Mouse (Mus musculus) hematopoietic multipotent progenitor cell, adult 10-12 weeks (in vitro differentiated cells): ENCODE measurements around the gene Ccdc120. TPM values are rescaled to one million over a fixed set of nuclear protein-coding genes. Genes with fewer than 3 reads are reported as not detected.

Experiments used
- polyA plus RNA-seq: library from polyadenylated mRNA; stranded (reverse); fragments of >175 nt; gene quantifications from 2 replicates; pipeline ENCODE4 v1.2.3, GENCODE M21; 2012; ENCODE audit warnings: low replicate concordance

Gene Ccdc120
- 0.70 and 1.6 TPM in 2 replicates for polyA plus RNA-seq

DNA sequence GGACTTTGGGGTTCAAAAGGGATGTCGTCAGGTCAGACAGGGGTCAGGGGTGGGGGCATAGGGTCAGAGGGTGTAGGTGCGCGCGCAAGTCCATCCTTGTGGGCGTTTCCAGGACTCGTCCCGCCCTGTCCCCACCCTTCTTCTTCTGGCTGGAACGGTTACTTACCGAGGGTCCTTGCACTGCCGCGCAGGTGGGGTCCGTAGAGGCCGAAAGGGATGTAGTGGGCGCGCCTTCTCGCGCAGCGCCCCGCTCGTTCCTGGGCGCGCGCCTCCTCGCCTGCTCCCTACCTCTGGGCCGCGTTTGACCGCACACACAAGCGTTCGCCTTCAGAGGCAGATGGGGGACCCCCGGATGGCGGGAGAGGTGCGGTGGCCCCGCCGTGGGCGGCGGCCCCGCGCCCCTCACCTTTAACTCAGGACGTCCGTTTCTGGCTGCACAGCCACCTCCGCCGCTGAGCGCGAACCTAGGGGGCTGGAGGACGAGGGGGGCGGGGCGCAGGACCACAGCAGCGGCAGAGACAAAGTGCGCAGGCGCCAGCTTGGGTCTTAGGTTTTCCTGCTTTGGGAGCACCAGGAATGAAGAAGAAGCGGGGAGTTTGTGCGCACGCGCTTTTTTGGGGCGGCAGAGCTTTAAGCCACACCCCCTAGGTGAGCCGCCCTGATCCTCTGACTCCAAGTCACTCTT, at the start of gene Ccdc120:
Gene Ccdc120, minus strand, starts transcription at position 474 of the 685 bp plus-strand sequence.

DNA sequence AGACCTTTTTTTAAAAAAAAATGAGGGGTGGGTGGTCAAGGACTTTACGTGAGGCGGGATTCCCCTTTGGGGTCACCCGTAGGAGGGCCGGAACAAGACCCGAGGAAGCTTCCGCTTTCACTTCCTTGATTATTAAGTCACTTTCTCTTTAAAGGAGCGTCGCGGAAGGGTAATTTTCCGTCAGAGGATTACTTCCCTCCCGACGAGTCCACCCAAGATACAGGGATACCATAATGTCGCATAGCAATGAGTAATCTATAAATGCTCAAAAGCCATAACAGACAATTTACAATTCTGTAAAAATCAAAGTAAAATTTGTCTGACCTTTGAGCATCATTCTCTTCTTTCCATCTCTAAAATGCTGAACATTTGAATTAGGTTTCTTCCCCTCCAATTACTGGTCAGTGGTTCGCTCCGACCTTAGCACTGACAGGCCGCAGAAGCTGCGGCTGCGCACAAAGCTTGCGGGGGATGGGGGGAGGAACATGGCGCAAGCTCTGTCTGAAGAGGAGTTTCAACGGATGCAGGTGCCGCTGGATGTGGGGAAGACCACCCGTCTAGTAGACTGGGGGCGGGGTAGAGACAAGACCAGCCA, 38.9 kb upstream of the Ccdc120 start, which contains the start of gene Gripap1:
Gene Gripap1, plus strand, starts transcription at position 224 of the 595 bp plus-strand sequence.

DNA sequence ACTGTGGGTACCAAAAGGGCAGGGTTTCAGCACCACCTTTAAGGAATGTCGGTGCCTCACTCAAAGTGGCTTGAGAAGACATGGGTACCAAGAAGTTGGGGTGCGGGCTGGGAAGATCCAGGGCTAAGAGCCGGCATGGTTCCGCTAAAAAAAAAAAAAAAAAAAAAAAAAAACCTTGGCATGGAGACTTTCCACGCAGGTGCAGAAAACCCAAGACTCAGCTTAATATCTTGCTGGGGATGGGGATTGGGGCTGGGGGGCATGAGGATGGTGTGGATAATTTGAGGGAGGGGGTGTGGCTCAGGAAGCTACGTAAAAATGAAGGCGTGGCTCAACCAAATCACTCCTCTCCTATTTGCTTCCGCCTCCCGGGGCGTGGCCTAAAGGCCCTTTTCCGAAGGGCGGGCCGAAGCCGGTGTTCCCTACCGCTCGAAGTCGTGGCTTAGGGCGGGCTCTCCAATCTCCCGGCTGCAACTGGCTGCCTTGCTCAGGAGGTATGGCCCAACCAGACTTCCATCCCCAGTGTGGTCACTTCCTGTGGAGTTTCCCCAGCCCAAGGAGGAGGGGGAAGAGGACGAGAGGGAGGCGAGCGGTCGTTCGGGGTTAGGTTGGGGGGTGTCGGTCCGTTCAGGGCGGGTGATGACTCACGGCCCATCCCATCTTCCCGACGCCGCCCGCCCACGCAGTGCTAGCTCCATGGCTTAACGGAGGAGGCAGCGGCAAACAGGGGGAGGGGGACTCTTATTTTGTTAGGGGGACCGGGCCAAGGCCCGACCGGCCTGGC, 11.6 kb upstream of the Ccdc120 start, which contains the start of gene Tfe3:
Gene Tfe3, plus strand, starts transcription at position 424 of the 784 bp plus-strand sequence.

DNA sequence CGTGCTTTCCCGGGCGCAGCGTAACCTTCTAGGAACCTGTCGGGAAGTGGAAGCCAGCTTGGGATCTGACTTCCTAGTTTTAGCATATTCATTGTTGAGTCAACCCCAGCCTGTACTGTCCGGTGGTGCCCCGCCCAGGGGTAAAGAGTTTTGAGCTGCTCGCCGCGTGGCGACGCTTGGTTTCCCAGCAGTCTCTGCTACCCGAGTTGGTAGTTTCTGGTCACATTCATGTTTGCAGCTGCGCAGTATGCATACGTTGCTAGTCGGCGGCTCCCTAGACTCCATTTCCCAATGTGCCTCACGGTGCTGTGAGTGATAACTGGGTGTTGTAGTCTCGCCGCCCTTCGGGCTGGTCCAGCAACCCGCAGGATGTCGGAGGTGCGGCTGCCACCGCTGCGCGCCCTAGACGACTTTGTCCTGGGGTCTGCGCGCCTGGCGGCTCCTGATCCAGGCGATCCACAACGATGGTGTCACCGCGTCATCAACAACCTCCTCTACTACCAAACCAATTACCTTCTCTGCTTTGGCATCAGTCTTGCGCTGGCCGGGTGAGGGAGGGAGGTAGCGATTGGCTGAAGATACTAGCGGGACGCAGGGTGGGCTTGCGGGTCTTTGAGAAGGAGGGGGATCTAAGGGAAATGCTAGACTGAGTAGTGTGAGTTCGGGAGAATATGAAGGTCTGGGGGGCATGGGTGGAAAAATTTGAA, 22.3 kb downstream of the Ccdc120 start, which contains the start of gene Praf2:
Gene Praf2, plus strand, starts transcription at position 225 of the 707 bp plus-strand sequence.

DNA sequence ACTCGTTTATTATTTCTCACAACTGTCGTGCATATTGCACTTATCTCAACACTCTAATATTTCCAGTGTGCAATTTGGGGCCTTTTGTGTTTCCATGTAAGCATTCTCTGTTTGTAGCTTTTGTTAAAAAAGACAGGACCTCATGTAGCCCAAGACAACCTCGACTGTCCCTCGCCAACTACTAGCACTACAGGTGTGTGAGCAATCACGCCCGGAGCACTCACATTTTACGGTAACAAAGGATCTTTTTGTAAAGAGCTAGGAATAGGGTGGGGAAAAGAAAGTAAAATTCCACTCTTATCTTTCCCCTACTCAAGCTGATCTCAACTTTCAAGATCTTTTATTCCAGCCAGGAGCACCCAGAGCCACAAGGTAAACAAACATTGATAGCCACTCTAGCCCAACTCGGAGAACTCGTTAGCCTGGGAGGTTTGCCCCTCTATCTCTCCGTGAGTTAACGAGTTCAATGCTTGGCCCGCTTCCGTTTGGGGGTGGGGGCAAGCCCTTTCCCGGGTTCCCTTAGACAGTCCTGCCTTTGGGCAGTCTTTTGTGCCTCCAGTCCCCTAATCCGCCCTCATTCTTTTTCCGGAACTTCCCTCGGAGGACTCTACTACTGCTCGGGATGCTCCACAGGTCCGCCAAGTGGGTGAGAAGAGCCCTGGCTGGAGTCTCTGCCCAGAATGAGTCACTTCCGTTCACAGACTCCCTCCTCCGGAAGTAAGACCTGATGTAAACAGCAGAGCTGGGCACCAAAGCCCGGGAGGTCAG, 29.0 kb downstream of the Ccdc120 start, which contains the start of gene Gm45208:
Gene Gm45208, plus strand, starts transcription at position 732 of the 768 bp plus-strand sequence.

DNA sequence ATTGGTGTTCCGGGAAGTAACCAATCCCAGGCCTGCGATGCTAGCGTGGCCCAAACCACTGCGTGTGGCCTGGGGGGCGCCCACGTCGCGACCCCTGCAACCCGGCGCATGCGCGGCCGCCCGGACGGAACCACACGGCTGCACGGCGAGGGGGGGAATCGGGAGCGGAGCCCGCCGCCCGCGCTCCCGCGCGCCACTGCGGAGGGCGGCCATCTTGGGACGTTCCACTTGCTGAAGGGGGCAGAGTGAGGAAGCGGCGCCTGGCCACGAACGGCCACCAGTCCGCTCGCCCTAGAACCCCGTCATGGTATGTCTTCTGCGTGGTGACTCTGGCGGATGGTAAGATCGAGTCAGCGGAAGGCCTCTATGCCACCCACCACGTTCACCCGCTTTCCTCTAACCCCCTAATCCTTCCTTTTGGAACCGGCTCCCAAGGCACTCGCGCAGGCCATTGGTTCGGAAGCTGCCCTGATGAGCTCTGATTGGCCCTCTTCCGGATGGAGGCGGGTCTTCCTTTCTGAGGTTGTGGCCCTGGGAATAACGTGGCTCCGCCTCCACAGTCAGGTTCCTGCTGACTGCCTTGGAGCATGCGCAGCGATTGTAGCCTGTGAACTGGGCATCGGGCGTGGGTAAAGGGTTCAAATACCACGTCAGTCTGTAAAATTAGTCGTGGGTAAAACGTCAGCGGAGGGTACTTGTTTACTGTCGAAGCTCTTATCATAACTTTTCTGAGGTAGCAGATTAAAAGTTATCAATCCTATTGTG, 36.4 kb downstream of the Ccdc120 start, which contains the start of gene Wdr45:
Gene Wdr45, plus strand, starts transcription at position 199 of the 765 bp plus-strand sequence.

DNA sequence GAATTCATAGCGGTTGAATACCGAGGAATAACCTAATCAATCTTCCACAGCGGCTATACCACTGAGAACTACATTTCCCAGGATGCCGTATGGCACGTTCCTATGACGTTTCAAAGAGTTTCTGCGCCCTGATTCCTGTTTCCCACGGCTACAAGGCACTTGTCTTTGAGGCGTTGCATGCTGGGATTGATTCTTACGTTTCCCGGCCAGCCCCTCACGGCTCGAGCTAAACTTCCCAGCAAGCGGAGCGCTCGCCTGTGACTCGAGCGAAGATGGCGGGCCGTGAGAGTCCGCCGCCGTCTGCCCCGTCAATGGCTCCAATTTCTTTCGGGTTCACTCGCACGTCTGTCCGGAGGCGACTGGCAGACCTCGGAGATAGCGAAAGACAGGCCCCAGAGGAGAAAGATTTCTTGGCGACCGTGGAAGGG, 53.7 kb downstream of the Ccdc120 start, which contains the start of gene Gpkow:
Gene Gpkow, plus strand, starts transcription at position 178 of the 428 bp plus-strand sequence.

Other genes starting within 250 kb of the Ccdc120 start
- 53.4 and 130 TPM in 2 replicates for gene Foxp3, start 177.3 kb downstream of the Ccdc120 start, polyA plus RNA-seq
- gene Ppp1r3f, start 176.6 kb downstream of the Ccdc120 start, polyA plus RNA-seq: 4.5 and 7.5 TPM in 2 replicates
- 15.7 and 23.4 TPM in 2 replicates for gene Ccdc22, start 145.4 kb downstream of the Ccdc120 start, polyA plus RNA-seq
- gene Cacna1f, start 143.8 kb downstream of the Ccdc120 start, polyA plus RNA-seq: 0.06 TPM in 1 of 2 replicates, not detected in the other
- 1.3 and 1.4 TPM in 2 replicates for gene Syp, start 112.4 kb downstream of the Ccdc120 start, polyA plus RNA-seq
- 46.7 and 115 TPM in 2 replicates for gene Prickle3, start 93.6 kb downstream of the Ccdc120 start, polyA plus RNA-seq
- 101 and 137 TPM in 2 replicates for gene Plp2, start 79.5 kb downstream of the Ccdc120 start, polyA plus RNA-seq
- gene Magix, start 69.7 kb downstream of the Ccdc120 start, polyA plus RNA-seq: 0.09 TPM in 1 of 2 replicates, not detected in the other
- 3.7 and 10.8 TPM in 2 replicates for gene Gpkow, start 53.8 kb downstream of the Ccdc120 start, polyA plus RNA-seq
- gene Wdr45, start 36.6 kb downstream of the Ccdc120 start, polyA plus RNA-seq: 23.1 and 43.2 TPM in 2 replicates
- gene Gm45208, start 28.7 kb downstream of the Ccdc120 start, polyA plus RNA-seq: 6.3 and 11.1 TPM in 2 replicates
- 15.7 and 22.6 TPM in 2 replicates for gene Praf2, start 22.5 kb downstream of the Ccdc120 start, polyA plus RNA-seq
- 51.6 and 59.4 TPM in 2 replicates for gene Tfe3, start 11.7 kb upstream of the Ccdc120 start, polyA plus RNA-seq
- 58.1 and 71.9 TPM in 2 replicates for gene Gripap1, start 38.9 kb upstream of the Ccdc120 start, polyA plus RNA-seq
- 0.54 and 0.69 TPM in 2 replicates for gene Kcnd1, start 71.4 kb upstream of the Ccdc120 start, polyA plus RNA-seq
- 142 and 149 TPM in 2 replicates for gene Otud5, start 90.5 kb upstream of the Ccdc120 start, polyA plus RNA-seq
- 101 and 151 TPM in 2 replicates for gene Pim2, start 127.4 kb upstream of the Ccdc120 start, polyA plus RNA-seq
- gene Slc35a2, start 133.1 kb upstream of the Ccdc120 start, polyA plus RNA-seq: 57.9 and 67.5 TPM in 2 replicates
- 178 and 313 TPM in 2 replicates for gene Pqbp1, start 148.4 kb upstream of the Ccdc120 start, polyA plus RNA-seq
- gene Timm17b, start 148.5 kb upstream of the Ccdc120 start, polyA plus RNA-seq: 40.0 and 104 TPM in 2 replicates
- gene Gm10491, start 156.9 kb upstream of the Ccdc120 start, polyA plus RNA-seq: not detected in 2 replicates
- gene Gm10490, start 158.6 kb upstream of the Ccdc120 start, polyA plus RNA-seq: not detected in 2 replicates
- 0.27 TPM in 1 of 2 replicates, not detected in the other for gene Pcsk1n, start 168.9 kb upstream of the Ccdc120 start, polyA plus RNA-seq
- not detected in 2 replicates for gene Eras, start 177.7 kb upstream of the Ccdc120 start, polyA plus RNA-seq
- gene Hdac6, start 197.0 kb upstream of the Ccdc120 start, polyA plus RNA-seq: 10.1 and 14.4 TPM in 2 replicates
- 2.1 and 24.9 TPM in 2 replicates for gene Gata1, start 227.2 kb upstream of the Ccdc120 start, polyA plus RNA-seq